Mouse (Mus musculus) cortical plate, adult 2 months (tissue): ENCODE data around the gene Prm2. TPM values are rescaled to one million over a fixed set of nuclear protein-coding genes. Genes with fewer than 3 reads are reported as not detected.

Source experiments
- H3K27ac ChIP-seq: fragments of 200-500 bp; 2 replicates; pipeline ENCODE4 v1.5.1; 2012; ENCODE audit warnings: low read length, control low read depth, inconsistent platforms; ENCODE audit not compliant: insufficient read depth
- H3K4me1 ChIP-seq: fragments of 200-500 bp; 2 replicates; pipeline ENCODE4 v1.6.1; 2011; ENCODE audit warnings: low read length; ENCODE audit not compliant: control insufficient read depth, insufficient read depth
- H3K4me3 ChIP-seq: fragments of 200-500 bp; 2 replicates; pipeline ENCODE4 v1.5.1; 2011; ENCODE audit warnings: mild to moderate bottlenecking, low read length, control low read depth; ENCODE audit not compliant: insufficient read depth
- CTCF ChIP-seq: fragments of 200-500 bp; IDR thresholded peaks from 2 replicates; pipeline ENCODE4 v1.5.1; 2011; ENCODE audit warnings: mild to moderate bottlenecking, control low read depth, low read length; ENCODE audit not compliant: insufficient read depth; ENCODE audit errors: extremely low read depth
- POLR2A ChIP-seq: fragments of 200-500 bp; IDR thresholded peaks from 2 replicates; pipeline ENCODE4 v1.6.1; 2011; ENCODE audit warnings: mild to moderate bottlenecking, low read length, control low read depth; ENCODE audit not compliant: insufficient read depth; ENCODE audit errors: extremely low read depth
- polyA plus RNA-seq: library from polyadenylated mRNA; depleted of rRNA; stranded (reverse); fragments of >200 nt; gene quantifications from 2 replicates; pipeline ENCODE4 v1.2.3, GENCODE M21; 2012; rRNA removed

The Prm2 gene
- polyA plus RNA-seq, 1 experiment, result not detected

GRCm38 (mm10) chr16:10767158-10767557 lies 28.8 kb downstream of the Prm2 start:
- H3K27ac ChIP-seq, result no peak overlapping the region
- no peak overlapping the region for H3K4me3 ChIP-seq
- H3K4me1 ChIP-seq, result no peaks in the 10 kb centered on the region
- no peak for TF ChIP-seq POLR2A
- TF ChIP-seq CTCF, result peak; percentile 83

DNA sequence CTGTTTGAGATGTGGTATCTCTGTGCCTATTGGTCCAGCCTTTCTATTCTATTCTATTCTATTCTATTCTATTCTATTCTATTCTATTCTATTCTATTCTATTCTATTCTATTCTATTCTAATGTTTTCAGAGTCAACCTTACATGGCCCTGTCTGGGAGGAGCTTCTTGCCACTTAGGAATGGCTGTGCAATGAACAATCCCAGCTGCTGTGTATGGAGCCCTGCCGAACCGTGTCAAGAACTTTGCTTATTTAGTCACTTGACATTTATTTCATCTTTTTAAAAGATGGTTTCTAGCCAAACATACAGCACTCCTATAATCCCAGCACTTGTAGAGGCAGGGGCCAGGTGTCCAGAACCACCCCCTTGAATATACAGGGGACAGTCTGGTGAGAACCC lies 31.6 kb downstream of the Prm2 start:
- Histone ChIP-seq H3K27ac (no peak overlapping the region), H3K4me1 (no peaks in the 10 kb centered on the region), H3K4me3 (no peak overlapping the region)
- TF ChIP-seq CTCF (no peak), POLR2A (no peak)

DNA sequence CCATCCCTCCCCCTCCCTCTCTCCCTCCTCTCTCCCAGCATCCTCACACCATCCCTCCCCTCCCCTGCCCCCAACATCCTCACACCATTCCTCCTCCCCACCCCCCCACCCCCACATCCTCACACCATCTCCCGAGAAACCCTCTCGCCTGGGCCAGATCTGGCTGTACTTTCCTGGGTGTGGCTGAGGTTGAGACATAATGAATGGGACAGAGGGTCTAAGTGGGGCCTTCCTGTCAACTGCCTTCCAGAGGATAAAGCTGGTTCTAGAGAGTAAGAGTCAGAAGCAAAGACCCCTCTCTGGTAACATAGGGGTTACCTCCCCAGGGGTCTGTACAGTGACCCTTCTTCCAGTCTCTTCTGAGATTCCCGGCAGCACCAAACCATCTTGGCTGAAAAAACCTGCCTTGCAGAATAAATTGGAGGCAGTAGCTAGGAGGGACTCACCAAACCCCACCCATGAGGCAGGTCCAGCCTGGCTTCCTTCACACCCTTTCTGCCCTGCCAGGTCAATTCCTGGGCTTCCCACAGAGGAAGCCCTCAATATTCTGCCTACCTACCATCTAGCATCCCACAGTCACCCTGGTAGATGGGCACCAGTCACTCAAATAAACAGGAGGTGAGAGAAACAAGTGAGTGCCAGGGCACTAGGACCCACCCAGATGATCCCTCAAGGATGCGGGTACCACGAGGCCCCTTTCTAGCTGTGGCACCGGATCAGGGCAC lies 32.2 kb downstream of the Prm2 start:
- Histone ChIP-seq H3K4me3 (no peak overlapping the region), H3K4me1 (no peaks in the 10 kb centered on the region), H3K27ac (no peak overlapping the region)
- no peak for TF ChIP-seq POLR2A
- TF ChIP-seq CTCF, result no peak

DNA sequence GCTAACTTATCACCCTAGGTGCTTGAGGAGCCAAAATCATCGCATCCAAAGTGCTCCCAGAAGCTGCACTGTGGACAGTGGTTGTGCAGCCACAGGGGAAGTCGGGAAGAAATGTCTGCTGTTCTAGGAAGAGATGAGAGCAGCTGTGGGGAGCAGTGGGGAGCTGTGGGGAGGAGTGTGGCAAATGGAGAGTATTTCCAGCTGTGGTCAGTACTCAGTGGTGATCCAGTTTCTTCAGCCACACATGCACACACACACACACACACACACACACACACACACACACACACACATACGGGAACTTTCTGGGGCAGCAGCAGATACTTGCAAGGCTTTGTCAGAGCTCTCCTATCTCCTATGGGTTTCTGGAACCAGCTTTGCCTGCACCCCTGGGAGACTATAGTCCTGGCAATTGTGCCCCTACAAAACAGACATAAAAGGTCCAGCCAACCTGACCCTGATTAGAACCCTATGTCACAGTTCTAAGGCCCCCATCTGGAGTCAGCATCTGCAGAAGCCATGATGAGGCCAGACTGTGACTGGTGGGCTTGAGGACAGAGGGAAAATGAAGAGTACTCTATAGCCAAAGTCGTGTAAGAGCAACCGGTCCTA lies 33.3 kb downstream of the Prm2 start:
- TF ChIP-seq CTCF (no peak), POLR2A (no peak)
- H3K4me1 ChIP-seq, result no peaks in the 10 kb centered on the region

GRCm38 (mm10) chr16:10761182-10761581 lies 34.8 kb downstream of the Prm2 start:
- TF ChIP-seq CTCF, result no peak
- no peak for TF ChIP-seq POLR2A
- H3K4me1 ChIP-seq, result no peaks in the 10 kb centered on the region
- no peak overlapping the region for H3K27ac ChIP-seq
- no peak overlapping the region for H3K4me3 ChIP-seq

More for the DNA sequence above, 33.3 kb downstream of the Prm2 start:
- H3K27ac ChIP-seq, result no peak overlapping the region
- no peak overlapping the region for H3K4me3 ChIP-seq

DNA sequence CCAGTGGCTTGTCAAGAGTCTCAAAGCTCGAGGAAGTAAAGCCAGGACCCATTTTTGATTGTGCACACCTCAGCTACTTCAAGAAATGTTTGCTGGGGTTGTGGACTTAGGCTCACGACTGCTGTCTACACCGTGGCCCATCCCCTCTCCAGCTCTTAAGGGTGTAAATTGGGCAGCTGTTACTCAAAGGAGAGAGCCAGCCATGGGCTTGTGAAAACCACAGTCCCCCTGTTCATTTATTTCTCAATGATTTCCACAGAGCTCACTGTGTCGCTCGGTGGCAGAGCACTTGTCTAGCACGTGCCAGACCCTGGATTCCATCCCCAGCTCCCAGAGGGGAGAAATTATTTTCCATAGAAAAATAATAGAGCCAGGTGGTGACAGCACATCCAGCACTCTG lies 39.8 kb downstream of the Prm2 start:
- no peak for TF ChIP-seq CTCF
- TF ChIP-seq POLR2A, result no peak
- no peak overlapping the region for H3K27ac ChIP-seq
- H3K4me3 ChIP-seq, result no peak overlapping the region
- no peaks in the 10 kb centered on the region for H3K4me1 ChIP-seq

DNA sequence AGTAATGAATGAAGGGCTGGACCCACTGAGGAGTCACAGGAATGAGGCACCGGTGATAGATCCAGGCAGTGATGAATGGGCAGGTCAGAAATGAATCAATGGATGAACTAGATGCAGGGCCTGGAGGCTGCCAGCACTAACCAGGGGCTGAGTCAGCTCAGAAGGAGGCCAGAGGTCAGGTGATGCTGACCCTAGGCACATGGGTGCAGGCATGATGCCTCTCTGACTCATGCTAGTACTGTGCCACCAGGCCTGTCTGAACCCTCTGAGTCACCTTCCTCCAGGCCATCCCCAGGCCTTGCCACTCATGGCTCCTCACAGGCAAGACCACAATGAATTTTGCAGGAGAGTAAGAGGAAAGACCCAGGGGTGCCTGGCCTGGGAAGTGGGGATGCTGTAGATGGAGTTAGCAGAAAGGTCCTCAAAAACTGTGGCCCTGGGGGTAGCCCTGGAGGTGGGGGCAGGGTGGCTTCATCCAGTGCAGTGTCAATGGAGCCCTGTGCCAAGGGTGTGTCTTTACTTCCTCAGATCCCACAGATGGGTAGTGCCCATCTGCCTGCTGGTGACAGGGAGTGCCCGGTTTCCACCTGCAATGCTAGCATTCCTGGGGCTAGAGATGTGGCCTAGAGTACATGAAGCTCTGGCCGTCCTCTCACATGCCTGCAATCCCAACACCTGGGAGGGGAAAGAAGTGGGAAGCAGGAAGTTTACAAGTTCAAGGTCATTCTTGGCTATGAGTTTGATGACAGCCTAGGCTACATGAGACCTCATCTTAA lies 41.2 kb downstream of the Prm2 start:
- Histone ChIP-seq H3K27ac (no peak overlapping the region), H3K4me3 (no peak overlapping the region), H3K4me1 (no peaks in the 10 kb centered on the region)
- TF ChIP-seq POLR2A, result no peak
- TF ChIP-seq CTCF, result no peak

GRCm38 (mm10) chr16:10749824-10750223 lies 46.1 kb downstream of the Prm2 start:
- no peak overlapping the region for H3K27ac ChIP-seq
- H3K4me1 ChIP-seq, result no peaks in the 10 kb centered on the region
- TF ChIP-seq POLR2A (no peak), CTCF (no peak)
- H3K4me3 ChIP-seq, result no peak overlapping the region

GRCm38 (mm10) chr16:10749226-10749625 lies 46.7 kb downstream of the Prm2 start:
- TF ChIP-seq CTCF, result no peak
- TF ChIP-seq POLR2A, result no peak
- H3K4me1 ChIP-seq, result no peaks in the 10 kb centered on the region
- H3K4me3 ChIP-seq, result no peak overlapping the region
- no peak overlapping the region for H3K27ac ChIP-seq

Other genes starting within 250 kb of the Prm2 start
- 0.71 and 0.81 TPM in 2 replicates for gene Socs1, start 10.6 kb downstream of the Prm2 start, polyA plus RNA-seq
- gene Tnp2, start 7.5 kb downstream of the Prm2 start, polyA plus RNA-seq, result not detected in 2 replicates
- gene Prm3, start 5.2 kb downstream of the Prm2 start, polyA plus RNA-seq, result not detected in 2 replicates
- gene Prm1, start 9.7 kb upstream of the Prm2 start, polyA plus RNA-seq, result not detected in 2 replicates
- not detected in 2 replicates for gene Gm11172, start 16.8 kb upstream of the Prm2 start, polyA plus RNA-seq
- gene Rmi2, start 38.9 kb upstream of the Prm2 start, polyA plus RNA-seq, result 0.25 and 0.29 TPM in 2 replicates